Mouse (Mus musculus): ENCODE measurements around the gene Asns. TPM values are rescaled to one million over a fixed set of nuclear protein-coding genes. Genes with fewer than 3 reads are reported as not detected.
"Not testable (repeated sequence)": the region's sequence is repeated elsewhere in the genome, so short reads cannot be mapped to it uniquely, and the experiment has no call there.

Gene Asns
- polyA plus RNA-seq, 1 experiment from 2014 or later, result 160 TPM

DNA sequence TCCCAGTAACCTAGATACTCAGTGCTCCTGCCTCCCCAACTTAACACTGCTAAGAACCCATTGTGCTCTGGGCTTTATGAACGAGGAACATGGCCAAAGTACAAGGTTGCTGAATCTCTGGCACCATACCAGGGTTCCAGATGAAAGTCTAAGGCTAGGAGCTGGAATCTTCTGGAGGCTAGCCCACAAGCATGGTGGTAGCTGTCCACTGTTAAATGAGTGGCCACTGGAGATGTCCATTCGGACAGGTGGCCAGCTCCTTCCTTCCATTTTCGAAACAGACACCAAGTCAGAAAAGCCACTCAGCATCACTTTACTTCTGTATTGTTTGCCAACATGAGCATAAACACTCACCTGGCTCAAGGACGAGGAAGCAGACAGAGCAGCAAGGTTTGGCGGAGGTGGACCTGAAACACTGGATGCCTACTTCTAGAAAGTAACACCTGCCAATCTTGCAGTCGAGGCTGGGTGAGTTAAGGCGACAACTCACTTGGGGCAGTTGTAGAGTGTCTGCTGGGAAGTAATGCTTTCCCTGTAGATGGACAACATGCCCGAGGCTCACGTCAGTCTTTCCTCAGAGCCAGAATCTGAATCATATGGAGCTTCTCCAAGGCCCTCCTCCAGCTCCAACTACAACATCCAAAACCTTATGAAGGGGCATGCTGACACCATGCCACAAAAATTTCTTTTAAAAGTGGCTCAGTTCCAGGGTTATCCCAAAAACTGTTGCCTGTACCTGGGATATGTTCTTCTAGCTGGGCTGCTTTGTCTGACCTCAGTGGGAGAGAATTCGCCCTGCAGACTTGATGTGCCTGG is 20.4 kb downstream of the Asns start:
- no peak for ATAC-seq (ENCODE audit: insufficient read depth, low FRiP score, low read depth)
- H3K27ac ChIP-seq, result no peak overlapping the region
- WGBS, result 88% methylated on average over 10 of the region's 10 CpGs

DNA sequence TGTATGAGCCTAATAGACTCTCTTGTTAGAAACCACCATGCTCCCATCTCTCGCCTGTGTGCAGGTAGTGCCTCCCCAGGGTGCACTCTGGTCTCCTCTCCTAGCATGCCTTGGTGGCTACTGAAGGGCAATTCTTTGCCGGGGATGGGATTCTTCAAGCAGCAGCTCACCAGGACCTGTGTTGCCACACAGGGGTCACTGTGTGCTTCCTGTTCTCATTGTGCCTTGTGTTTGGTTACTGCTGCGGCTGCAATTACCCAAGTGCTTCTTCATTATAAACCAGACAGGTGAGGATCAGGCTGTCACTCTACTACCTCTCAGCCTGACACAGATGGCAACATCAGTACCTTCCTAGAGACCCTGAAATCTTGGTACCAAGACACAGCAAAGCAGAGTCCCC is 21.6 kb downstream of the Asns start:
- no peak for ATAC-seq (ENCODE audit: insufficient read depth, low FRiP score, low read depth)
- Histone ChIP-seq H3K4me3 (replicated peaks) (no peak overlapping the region), H3K27me3 (replicated peaks) (no peaks in the 10 kb centered on the region), H3K36me3 (no peaks in the 10 kb centered on the region; the same call in 1 of the 2 replicates), H3K4me1 (no peaks in the 10 kb centered on the region), H3K27ac (no peak overlapping the region), H3K9me3 (no peaks in the 10 kb centered on the region), H3K4me2 (no peak overlapping the region), H3K9ac (no peak overlapping the region)
- 73% methylated on average over 3 of the region's 3 CpGs for WGBS

More for the DNA sequence above, 20.4 kb downstream of the Asns start:
- Histone ChIP-seq H3K4me2 (no peak overlapping the region), H3K9me3 (no peaks in the 10 kb centered on the region), H3K4me3 (replicated peaks) (no peak overlapping the region), H3K9ac (no peak overlapping the region), H3K4me1 (no peaks in the 10 kb centered on the region), H3K27me3 (replicated peaks) (no peaks in the 10 kb centered on the region), H3K36me3 (no peaks in the 10 kb centered on the region; the same call in 1 of the 2 replicates)

DNA sequence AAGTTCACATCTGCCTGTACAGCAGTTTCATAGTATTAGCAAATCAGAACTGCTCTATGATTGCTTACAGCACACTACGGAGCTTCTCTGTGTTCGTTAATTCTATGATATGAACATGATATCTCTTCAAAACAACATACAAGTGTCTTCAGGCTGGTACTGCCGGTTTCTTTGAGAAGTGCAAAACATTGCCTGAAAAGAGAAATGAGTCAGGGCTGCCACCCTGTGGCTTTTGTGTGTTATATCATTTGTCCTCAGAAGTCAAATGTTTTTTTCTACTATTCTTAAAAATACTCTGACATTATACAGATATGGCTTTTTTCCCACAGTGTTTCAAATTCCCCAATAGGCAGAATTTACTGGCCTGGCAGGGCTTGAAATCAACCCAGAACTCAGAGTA is 22.5 kb downstream of the Asns start:
- 54% methylated on average over 3 of the region's 3 CpGs for WGBS
- no peaks in the 10 kb centered on the region for H3K9me3 ChIP-seq
- no peak for ATAC-seq (ENCODE audit: insufficient read depth, low FRiP score, low read depth)
- H3K9ac ChIP-seq, result no peak overlapping the region
- H3K27me3 ChIP-seq (replicated peaks), result no peaks in the 10 kb centered on the region
- H3K4me1 ChIP-seq, result no peaks in the 10 kb centered on the region
- H3K4me3 ChIP-seq (replicated peaks), result no peak overlapping the region
- H3K4me2 ChIP-seq, result no peak overlapping the region
- no peak overlapping the region for H3K27ac ChIP-seq
- H3K36me3 ChIP-seq, result no peaks in the 10 kb centered on the region; the same call in 1 of the 2 replicates

DNA sequence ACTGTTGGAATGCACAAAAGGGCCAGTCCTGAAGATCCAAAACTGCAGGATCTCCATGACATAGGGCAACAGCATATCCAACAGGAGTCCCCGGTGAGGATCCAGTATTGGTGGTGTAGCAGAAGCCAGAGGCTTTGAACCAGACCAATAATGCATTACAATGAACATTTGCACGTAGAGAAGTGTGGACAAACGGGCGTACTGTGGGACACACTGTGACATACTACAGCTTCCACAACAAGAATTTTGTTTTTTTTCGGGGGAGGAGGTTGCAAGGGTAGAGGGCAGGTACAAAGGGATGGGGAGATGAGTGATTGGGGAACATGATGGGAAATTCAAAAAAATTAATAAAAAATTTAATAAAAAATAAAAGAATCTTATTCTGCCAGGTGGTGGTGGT is 23.3 kb downstream of the Asns start:
- Histone ChIP-seq H3K9ac (no peak overlapping the region), H3K4me2 (no peak overlapping the region), H3K4me1 (no peaks in the 10 kb centered on the region), H3K27me3 (replicated peaks) (no peaks in the 10 kb centered on the region), H3K4me3 (replicated peaks) (no peak overlapping the region), H3K9me3 (no peaks in the 10 kb centered on the region), H3K27ac (no peak overlapping the region), H3K36me3 (no peaks in the 10 kb centered on the region; the same call in 1 of the 2 replicates)
- 83% methylated on average over 5 of the region's 5 CpGs for WGBS
- ATAC-seq (ENCODE audit: insufficient read depth, low FRiP score, low read depth), result no peak

DNA sequence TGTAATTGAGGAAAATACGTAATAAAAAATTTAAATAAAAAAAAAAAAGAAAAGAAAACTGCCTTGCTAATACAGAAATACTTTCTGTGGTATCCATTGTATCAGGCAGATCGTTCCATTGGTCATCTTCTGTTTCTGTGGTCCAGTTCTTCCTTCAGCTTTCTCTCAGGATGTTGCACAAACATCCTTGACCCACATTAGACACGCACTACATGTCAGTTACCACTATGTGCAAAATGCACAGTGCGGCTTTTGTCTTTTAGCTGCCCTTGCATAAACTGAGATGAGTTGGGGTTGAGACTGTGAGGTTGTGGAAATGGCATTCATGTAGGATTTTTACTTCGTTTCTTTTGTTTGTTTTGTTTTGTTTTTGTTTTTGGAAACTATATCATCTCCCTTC is 24.7 kb downstream of the Asns start:
- Histone ChIP-seq H3K9me3 (no peaks in the 10 kb centered on the region), H3K36me3 (no peaks in the 10 kb centered on the region), H3K9ac (no peak overlapping the region), H3K27ac (no peak overlapping the region), H3K4me3 (replicated peaks) (no peak overlapping the region), H3K4me2 (no peak overlapping the region), H3K4me1 (no peaks in the 10 kb centered on the region), H3K27me3 (replicated peaks) (no peaks in the 10 kb centered on the region)
- ATAC-seq (ENCODE audit: insufficient read depth, low FRiP score, low read depth), result no peak
- WGBS, result 77% methylated on average over 5 of the region's 5 CpGs

DNA sequence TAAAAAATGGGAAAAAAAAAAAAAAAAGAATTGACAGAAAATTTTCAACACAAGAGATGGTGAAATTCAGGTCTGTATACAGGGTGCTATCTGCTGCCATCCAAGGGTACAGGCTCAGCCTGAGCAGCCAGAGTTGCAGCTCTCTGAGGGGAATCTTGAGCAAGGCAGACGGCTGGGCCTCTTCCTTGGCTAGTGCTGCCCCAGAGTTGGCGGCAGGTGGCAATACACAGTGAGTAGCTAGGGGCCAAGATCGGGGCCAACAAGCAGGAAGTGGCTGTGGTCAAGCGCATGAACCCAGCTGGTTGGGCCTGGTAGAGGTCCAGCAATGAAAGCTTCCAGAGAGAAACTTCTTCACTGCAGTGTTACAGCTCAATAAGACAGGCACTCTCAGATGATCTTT is 27.2 kb downstream of the Asns start:
- H3K27ac ChIP-seq; H3K4me1 ChIP-seq; H3K9ac ChIP-seq; H3K4me3 ChIP-seq (replicated peaks); H3K9me3 ChIP-seq; H3K4me2 ChIP-seq; H3K27me3 ChIP-seq (replicated peaks); ATAC-seq (ENCODE audit: insufficient read depth, low FRiP score, low read depth); H3K36me3 ChIP-seq: not testable (repeated sequence)
- WGBS, result 79% methylated on average over 4 of the region's 4 CpGs

DNA sequence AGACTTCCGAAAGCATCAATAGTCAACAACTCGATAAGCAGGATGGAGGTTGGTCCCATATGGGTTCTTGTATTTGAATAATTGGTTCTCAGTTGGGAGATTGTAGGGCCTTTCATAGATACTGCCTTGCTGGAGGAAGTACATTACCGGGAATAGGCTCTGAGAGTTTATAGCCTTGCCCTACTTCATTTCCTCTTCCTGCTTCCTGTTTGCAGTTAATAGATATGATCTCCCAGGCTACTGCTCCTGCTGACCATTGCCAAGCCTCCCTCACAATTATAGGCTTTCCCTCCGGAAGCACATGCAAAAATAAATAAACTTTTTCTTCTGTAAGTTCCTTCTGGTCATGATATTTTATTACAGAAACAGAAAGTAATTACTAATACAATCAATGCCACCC is 31.6 kb downstream of the Asns start:
- H3K36me3 ChIP-seq, result no peaks in the 10 kb centered on the region
- no peaks in the 10 kb centered on the region for H3K4me1 ChIP-seq
- H3K9me3 ChIP-seq, result no peaks in the 10 kb centered on the region
- no peak overlapping the region for H3K27ac ChIP-seq
- no peak overlapping the region for H3K4me3 ChIP-seq (replicated peaks)
- no peak overlapping the region for H3K4me2 ChIP-seq
- ATAC-seq (ENCODE audit: insufficient read depth, low FRiP score, low read depth), result no peak
- H3K27me3 ChIP-seq (replicated peaks), result no peaks in the 10 kb centered on the region
- 65% methylated on average over 4 of the region's 4 CpGs for WGBS
- H3K9ac ChIP-seq, result no peak overlapping the region

DNA sequence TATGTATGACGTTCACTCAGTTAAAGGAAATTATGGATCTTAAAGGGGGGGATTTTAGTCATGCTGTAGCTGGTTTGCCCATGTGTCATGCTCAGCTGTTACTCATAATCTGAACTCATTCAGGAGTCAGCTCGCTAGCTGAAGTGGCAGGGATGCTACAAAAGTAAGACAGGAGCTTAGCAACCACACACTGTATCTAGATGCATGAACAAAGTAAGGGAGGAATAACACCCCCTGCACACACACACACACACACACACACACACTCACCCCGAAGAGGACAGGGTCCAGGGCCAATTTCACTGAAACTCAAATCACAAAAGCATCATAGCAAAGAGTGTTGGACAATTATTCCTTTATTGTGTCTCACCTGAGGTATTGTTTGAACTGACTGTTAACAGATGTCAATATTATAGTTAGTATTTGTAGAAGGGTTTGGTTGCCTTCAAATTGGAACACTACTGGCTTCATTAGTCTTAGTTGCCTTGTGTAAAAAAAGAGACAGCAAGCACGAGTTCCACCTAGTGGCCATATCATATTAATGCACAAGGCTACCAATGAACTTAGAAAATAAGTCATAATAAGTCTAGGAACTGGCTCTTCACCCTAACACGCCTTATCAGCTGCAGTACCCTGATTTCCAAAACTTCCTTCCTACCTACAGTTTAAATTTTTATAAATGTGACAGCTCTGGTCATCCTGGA is 32.5 kb downstream of the Asns start:
- Histone ChIP-seq H3K36me3 (no peaks in the 10 kb centered on the region), H3K4me3 (replicated peaks) (no peak overlapping the region), H3K9me3 (no peaks in the 10 kb centered on the region), H3K27me3 (replicated peaks) (no peaks in the 10 kb centered on the region), H3K4me2 (no peak overlapping the region), H3K27ac (no peak overlapping the region), H3K9ac (no peak overlapping the region), H3K4me1 (no peaks in the 10 kb centered on the region)
- 61% methylated on average over 5 of the region's 5 CpGs for WGBS
- no peak for ATAC-seq (ENCODE audit: insufficient read depth, low FRiP score, low read depth)

DNA sequence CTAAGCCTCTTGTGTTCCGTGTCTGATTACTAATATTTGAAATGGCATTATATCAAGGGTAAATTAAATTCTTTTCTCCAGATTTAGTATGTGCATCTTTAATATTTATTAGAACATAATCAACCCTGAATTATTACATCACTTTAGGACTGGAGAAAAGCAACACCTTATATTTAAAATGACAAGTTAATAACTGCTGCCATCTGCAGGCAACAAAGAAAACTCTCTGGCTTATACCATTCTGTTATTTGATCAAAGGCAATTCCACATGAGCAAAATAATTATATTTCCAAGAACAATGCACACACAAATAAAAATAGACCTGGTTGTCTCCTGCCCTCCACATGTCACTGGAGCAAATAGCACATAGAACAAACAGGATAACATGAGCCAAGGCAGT is 36.5 kb downstream of the Asns start:
- Histone ChIP-seq H3K27me3 (replicated peaks) (no peaks in the 10 kb centered on the region), H3K9me3 (no peaks in the 10 kb centered on the region), H3K27ac (no peak overlapping the region), H3K4me2 (no peak overlapping the region), H3K9ac (no peak overlapping the region), H3K36me3 (no peaks in the 10 kb centered on the region), H3K4me1 (no peaks in the 10 kb centered on the region), H3K4me3 (replicated peaks) (no peak overlapping the region)
- ATAC-seq (ENCODE audit: insufficient read depth, low FRiP score, low read depth), result no peak
- 85% methylated on average over 1 of the region's 1 CpGs for WGBS

DNA sequence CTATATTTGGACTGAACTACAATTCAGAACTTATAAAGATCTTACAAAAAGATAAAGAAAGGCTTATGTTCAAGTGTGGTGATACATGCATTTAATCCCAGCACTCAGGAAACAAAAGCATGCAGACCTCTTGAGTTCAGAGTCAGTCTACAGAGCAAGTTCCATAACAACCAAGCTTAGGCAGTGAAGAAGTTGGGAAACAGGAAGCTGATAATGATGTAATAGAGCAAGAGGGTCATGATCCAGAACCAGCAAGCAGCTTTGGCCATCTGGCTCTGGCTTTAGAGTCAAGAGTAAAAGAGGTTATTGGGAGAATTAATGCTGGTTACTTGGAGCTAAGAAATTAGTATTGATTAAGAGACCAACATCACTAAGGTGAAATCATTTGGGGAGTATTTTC is 44.6 kb downstream of the Asns start:
- ATAC-seq (ENCODE audit: insufficient read depth, low FRiP score, low read depth), result no peak
- H3K9ac ChIP-seq, result no peak overlapping the region
- H3K27me3 ChIP-seq (replicated peaks), result no peaks in the 10 kb centered on the region

More for the DNA sequence above, 44.6 kb downstream of the Asns start:
- Histone ChIP-seq H3K9me3 (no peaks in the 10 kb centered on the region), H3K4me1 (no peaks in the 10 kb centered on the region), H3K4me3 (replicated peaks) (no peak overlapping the region), H3K4me2 (no peak overlapping the region), H3K27ac (no peak overlapping the region), H3K36me3 (no peaks in the 10 kb centered on the region)
